Mouse (Mus musculus) MEL-GATA-1-ER (cell line): Measurements from ENCODE around the gene Fhit.

Experiments
- DNase-seq: peaks from one replicate; pipeline ENCODE4 v3.0.0-alpha.2; 2012; ENCODE audit warnings: low read depth; ENCODE audit errors: extremely low read depth

Fhit gene

GRCm38 (mm10) chr14:9721917-9722472 is 1439.8 kb downstream of the Fhit start:
- DNase-seq, result no peak

- DNase-seq, result no peak
Measured at GRCm38 (mm10) chr14:9698621-9699020, 1463.2 kb downstream of the Fhit start.

- no peak for DNase-seq
Measured at GRCm38 (mm10) chr14:9697101-9697500, 1464.7 kb downstream of the Fhit start.

GRCm38 (mm10) chr14:9696004-9696403 is 1465.8 kb downstream of the Fhit start:
- DNase-seq, result no peak

- no peak for DNase-seq
Measured at GRCm38 (mm10) chr14:9695217-9695690, 1466.6 kb downstream of the Fhit start.

GRCm38 (mm10) chr14:9688664-9689257 is 1473.1 kb downstream of the Fhit start:
- DNase-seq, result no peak

- no peak for DNase-seq
Measured at GRCm38 (mm10) chr14:9684362-9684761, 1477.5 kb downstream of the Fhit start.

- no peak for DNase-seq
Measured at GRCm38 (mm10) chr14:9672728-9673127, 1489.1 kb downstream of the Fhit start.

GRCm38 (mm10) chr14:9671776-9672175 is 1490.1 kb downstream of the Fhit start:
- no peak for DNase-seq

GRCm38 (mm10) chr14:9669766-9670165 is 1492.1 kb downstream of the Fhit start:
- DNase-seq, result no peak

GRCm38 (mm10) chr14:9658445-9658844 is 1503.4 kb downstream of the Fhit start:
- no peak for DNase-seq

GRCm38 (mm10) chr14:9651417-9651816 is 1510.4 kb downstream of the Fhit start:
- no peak for DNase-seq

- DNase-seq, result no peak
Measured at GRCm38 (mm10) chr14:9648416-9648815, 1513.4 kb downstream of the Fhit start.

- no peak for DNase-seq
Measured at GRCm38 (mm10) chr14:9646233-9646632, 1515.6 kb downstream of the Fhit start.

GRCm38 (mm10) chr14:9644216-9645166 is 1517.3 kb downstream of the Fhit start:
- DNase-seq, result no peak

GRCm38 (mm10) chr14:9643700-9644099 is 1518.1 kb downstream of the Fhit start:
- DNase-seq, result no peak

GRCm38 (mm10) chr14:9642628-9643027 is 1519.2 kb downstream of the Fhit start:
- DNase-seq, result no peak

- DNase-seq, result no peak
Measured at GRCm38 (mm10) chr14:9642068-9642467, 1519.8 kb downstream of the Fhit start.

- no peak for DNase-seq
Measured at GRCm38 (mm10) chr14:9634247-9634991, 1527.4 kb downstream of the Fhit start.

- DNase-seq, result no peak
Measured at GRCm38 (mm10) chr14:9632537-9632936, 1529.3 kb downstream of the Fhit start.

- no peak for DNase-seq
Measured at GRCm38 (mm10) chr14:9623219-9624043, 1538.4 kb downstream of the Fhit start.
